Mouse (Mus musculus) megakaryocyte, embryonic 14.5 days (primary cell): Measurements from ENCODE around the gene Trip4.

ENCODE experiments used
- FLI1 ChIP-seq: IDR thresholded peaks from 2 replicates; pipeline ENCODE4 v1.6.1; 2012; ENCODE audit warnings: low read length, inconsistent platforms, mixed read lengths
- GATA1 ChIP-seq: IDR thresholded peaks from 3 replicates; pipeline ENCODE4 v1.6.1; 2012; ENCODE audit warnings: mixed read lengths, low read length, inconsistent platforms, borderline replicate concordance

DNA sequence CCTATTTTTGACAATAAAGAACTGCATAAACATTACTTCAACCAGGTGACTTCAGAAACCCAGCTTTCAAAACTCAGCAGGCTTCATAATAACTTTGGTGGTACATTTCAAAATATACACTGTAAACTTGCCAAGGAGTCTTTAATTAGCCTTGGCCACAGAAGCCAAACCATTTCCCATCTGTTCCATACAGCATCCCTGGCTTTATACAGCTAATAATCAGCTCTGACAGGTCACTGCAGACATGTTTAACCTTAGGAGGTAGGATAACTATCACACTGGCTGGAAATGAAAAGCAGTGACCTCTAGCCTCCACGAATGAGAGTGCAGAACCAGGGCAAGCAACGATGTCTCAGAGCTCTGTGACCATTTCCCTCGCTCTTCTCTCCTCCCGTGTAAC, 108.8 kb downstream of the Trip4 start:
- TF ChIP-seq FLI1 (no peak), GATA1 (no peak)
